Mouse (Mus musculus): ENCODE results near the gene Armh4. TPM values are rescaled to one million over a fixed set of nuclear protein-coding genes. Genes with fewer than 3 reads are reported as not detected.

Gene Armh4
- total RNA-seq, 2 experiments from 2014 or later, result 6.9 to 10.2 TPM

DNA sequence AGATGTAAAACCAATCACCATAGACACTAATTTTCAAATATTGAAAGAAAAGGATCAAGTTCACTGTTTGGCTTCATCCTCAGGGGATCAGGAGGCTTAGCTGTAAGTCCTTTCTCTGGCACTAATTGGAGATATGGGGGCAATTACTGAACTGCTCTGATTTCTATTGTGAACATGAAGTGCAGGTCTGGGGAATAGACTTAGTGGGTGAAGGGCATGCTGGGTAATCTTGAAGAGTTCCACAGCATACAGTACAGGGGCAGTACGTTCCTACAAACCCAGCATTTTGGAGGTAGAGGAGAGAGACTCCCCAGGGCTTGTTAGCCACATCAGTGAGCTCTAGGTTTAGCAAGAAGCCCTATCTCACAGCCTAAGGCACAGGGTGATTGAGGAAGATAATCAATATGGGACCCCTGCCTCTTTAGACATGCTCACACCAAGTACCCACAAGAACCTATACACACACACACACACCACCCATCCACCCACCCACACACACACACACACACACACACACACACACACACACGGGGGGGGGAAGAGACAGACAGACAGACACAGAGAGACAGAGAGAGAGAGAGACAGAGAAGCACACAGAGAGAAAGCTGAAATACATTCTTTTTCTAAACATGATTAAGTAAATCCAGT lies 44.6 kb downstream of the Armh4 start:
- no peak for DNase-seq

GRCm38 (mm10) chr14:49733950-49734349 lies 49.2 kb downstream of the Armh4 start:
- peak in 1 of 2 experiments; percentile 3 for DNase-seq

- DNase-seq, result peak; percentile 59 to 80
These were observed 59.7 kb downstream of the Armh4 start for GRCm38 (mm10) chr14:49723361-49724054.

GRCm38 (mm10) chr14:49722782-49723181 lies 60.4 kb downstream of the Armh4 start:
- no peak for DNase-seq

DNA sequence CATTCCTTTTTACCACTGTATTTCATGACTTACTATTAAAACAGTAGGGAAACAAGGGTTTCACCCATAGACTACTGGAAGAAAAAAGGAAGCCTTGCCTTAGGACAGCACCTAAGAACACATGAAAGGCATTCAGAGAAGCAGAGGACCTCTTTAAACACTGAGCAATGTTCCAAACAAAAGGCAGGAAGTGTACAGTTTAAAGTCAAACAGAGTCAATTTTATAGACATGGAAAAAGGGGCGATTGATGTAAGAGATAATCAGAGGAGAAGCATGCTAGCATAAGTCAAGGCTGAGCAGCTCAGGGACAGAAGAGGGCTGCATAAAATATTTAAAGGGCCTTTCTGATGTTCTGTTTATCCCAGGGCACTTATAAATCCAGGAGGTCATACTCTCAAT lies 61.9 kb downstream of the Armh4 start:
- DNase-seq, result no peak

DNA sequence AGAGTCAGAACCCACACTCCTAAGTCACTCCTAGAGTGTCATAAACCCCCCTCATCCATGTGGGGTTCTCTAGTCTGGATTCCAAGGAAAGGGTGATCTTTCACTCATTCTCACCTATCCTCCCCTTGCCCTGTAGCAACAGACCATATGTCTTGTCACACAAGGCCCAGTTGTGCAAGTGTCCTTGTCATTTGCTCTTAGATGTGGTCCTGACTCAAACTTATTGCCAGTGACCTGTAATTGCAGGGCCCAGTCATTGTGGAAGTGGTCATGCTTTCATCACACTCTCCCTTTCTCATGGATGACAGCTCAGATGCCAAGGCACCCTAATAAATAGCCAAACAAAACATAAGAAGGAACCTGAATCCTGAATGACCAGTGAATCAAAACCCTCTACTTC lies 63.5 kb downstream of the Armh4 start:
- no peak for DNase-seq

DNA sequence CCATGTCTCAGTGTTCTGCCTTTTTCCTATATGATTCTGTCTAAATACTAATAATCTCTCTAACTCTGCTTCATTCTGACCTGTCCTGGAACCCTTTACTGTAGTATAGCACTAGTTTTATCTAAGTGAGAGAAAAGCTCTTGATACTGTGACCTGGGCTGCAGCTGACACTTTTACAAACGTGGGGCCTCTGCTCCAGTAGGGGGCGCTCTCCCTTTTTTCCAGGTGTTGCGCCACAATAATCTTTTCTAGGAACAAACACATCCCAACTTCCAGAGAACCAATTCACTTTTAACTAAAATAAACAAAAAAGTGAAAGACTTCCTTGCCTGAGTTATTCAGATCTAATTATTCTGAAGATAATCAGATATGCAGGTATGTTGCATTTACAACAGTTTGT lies 72.2 kb downstream of the Armh4 start:
- DNase-seq, result peak in 1 of 2 experiments; percentile 8

- no peak for DNase-seq
These were observed 79.6 kb downstream of the Armh4 start for GRCm38 (mm10) chr14:49703432-49704200.

DNA sequence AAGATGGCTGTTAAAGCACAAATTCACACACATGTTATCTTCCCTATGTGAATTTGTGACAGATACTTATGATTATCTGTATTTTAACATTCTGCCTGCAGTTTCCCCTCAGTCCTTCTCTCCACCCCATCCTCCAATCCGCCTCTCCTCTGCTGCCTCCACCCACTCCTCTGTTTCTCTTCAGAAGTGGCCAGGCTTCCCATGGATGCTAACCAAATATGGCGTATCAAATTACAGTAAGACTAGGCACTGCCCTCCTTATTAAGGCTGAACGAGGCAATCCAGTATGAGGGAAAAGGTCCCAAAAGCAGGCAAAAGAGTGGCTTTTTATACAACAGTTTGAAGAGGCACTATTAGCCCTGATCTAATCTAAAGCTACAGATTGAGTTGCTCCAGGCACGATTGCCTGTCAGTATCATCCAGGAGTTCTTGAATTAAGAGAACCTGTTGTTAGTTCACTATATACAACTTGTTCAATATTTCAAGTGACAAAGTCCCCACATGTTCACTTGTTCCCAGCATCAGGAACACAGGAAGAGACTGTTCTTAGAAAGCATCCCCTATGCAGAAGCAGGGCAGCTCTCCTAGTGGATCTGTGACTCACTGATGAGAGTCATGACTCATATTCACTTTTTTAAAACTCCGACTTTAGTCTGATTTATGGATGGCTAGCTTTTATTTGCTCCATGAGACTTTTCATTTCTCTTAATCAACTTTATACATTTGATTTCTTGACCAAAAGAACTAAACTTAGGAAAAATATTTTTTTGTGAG lies 103.5 kb downstream of the Armh4 start:
- DNase-seq, result no peak

DNA sequence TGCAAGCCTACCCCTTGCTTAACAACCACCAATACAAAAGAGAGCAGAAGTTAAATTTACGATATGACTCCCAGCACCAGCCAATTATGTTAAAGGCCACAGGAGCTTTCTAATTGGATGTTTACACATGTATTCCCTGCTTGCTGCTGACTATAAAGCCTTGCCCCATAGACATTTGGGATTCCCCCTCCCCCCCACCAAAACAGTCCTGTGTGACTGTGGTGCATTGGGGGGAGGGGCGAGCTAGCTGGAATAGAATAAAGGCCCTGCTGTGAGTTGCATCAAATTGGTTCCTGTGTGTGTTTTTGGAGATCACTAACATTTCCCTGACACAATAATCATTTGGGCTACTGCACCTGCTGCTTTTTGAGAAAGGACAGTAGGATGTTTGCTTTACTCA lies 106.6 kb downstream of the Armh4 start:
- DNase-seq, result no peak

DNA sequence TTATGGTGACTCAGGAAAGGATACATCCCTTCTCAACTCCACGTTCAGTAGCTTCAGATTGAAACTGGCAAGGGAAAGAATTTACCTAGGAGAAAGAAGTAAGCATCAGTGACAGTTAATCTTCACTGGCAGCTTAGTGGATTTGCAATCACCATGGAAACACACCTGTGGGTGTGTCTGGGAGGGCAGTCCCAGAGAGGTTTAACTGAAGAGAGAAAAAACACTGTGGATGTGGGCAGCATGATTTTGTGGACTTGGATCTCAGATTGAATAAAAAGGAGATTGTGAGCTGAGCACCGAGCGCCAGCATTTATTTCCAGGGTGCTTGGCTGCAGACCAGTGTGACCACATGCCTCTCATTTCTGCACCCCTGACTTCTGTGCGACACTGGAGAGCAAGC lies 122.7 kb downstream of the Armh4 start:
- no peak for DNase-seq

DNA sequence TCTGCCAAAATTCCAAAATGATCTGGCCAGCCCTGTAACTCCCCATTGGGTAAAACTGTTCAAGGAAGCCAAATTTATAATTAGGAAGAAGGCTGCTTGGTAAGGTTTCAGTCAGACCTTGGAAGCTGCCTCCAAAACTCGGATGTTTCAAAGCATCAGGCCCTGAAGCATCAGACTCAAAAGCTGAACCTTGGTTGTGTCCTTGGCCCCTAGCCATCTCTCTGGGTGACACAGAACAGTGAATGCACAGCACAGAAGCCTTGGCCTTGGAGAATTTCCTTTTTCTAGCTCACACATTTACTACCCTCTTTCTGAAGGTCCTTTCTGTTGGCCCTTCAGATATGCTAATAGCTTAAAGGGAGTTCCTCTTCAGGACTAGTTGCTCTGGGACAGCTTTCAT lies 134.0 kb downstream of the Armh4 start:
- no peak for DNase-seq

DNA sequence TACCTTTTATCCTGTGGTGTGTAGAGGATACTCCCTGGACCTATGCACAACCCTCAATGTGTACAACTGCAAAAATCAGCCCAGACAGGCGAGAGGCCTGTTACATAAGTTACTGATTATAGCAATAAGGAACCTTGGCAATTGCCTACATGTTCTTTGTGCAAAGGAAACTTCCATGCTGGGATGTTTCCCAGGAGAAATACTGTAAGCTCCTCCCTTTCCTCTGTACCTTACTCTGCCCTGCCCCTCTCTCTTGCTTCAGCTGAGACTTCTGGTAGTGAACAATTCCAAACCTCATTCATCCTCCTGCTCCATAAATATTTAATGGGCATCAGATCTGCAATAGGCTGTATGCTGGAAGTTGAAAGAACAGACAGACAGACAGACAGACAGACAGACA lies 145.8 kb downstream of the Armh4 start:
- DNase-seq, result no peak

- no peak for DNase-seq
These were observed 157.1 kb downstream of the Armh4 start for GRCm38 (mm10) chr14:49626055-49626454.

Other genes with a start within 250 kb of the Armh4 start
- not detected for gene Olfr722, start 118.6 kb upstream of the Armh4 start, total RNA-seq (2021)
- not detected for gene Olfr723, start 148.4 kb upstream of the Armh4 start, total RNA-seq (2021)
- not detected for gene Olfr724, start 179.9 kb upstream of the Armh4 start, total RNA-seq (2021)

All from heart, adult 18-20 months (tissue).